Mouse (Mus musculus): ENCODE results near the gene Tmcc3. TPM values are rescaled to one million over a fixed set of nuclear protein-coding genes. Genes with fewer than 3 reads are reported as not detected.

Tmcc3 gene
- polyA plus RNA-seq, 1 experiment from 2014 or later, result 7.2 TPM

DNA sequence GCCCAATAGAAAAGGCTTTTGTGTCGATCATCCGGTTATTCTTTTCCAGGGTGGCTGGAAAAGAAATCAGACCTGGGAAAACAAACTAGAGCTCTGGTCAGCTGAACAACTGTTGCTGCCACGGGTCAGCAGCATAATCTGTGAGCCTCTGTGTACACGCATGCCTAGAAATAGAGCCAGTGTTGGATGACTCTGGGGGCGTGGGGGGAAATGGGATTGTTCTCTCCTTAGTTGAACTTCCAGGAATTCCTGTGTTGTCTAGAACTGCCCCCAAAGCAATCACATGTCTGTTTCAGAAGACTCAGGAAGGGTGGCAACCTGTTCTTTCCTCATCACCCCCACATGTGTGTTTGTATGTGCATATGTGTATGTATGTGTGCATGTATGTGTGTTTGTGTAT lies 121.2 kb downstream of the Tmcc3 start:
- no peak overlapping the region for H3K9ac ChIP-seq
- WGBS, result 59% methylated on average over 5 of the region's 5 CpGs
- no peak for ATAC-seq (ENCODE audit: insufficient number of reproducible peaks, insufficient read depth, low FRiP score, low TSS enrichment)
- H3K4me3 ChIP-seq, result no peak overlapping the region
- H3K27ac ChIP-seq, result no peak overlapping the region
- no peaks in the 10 kb centered on the region for H3K27me3 ChIP-seq
- H3K36me3 ChIP-seq, result no peaks in the 10 kb centered on the region
- no peak overlapping the region for H3K4me2 ChIP-seq (replicated peaks)
- no peaks in the 10 kb centered on the region for H3K4me1 ChIP-seq
- no peaks in the 10 kb centered on the region for H3K9me3 ChIP-seq

DNA sequence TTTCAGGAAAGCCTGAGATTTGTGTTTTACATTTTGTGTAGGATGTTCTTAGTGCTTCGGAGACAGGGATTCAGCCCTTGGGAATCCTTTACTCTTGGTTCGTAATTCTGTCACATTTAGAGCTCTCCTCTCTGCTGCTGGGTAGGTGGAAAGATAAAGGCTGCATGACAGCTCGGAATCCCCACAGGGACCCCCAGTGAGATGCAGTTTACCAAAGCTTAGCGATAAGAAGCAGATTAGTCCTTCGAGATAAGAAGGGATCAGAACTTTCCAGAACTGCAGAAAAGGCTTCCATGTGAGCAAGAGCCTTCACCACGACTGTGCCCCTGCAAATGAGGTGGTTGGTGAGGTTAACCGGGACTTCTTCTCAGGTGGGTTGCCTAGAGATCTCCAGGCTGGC lies 122.2 kb downstream of the Tmcc3 start:
- Histone ChIP-seq H3K4me3 (no peak overlapping the region), H3K9me3 (no peaks in the 10 kb centered on the region), H3K36me3 (no peaks in the 10 kb centered on the region), H3K4me1 (no peaks in the 10 kb centered on the region), H3K27ac (no peak overlapping the region), H3K27me3 (no peaks in the 10 kb centered on the region), H3K9ac (no peak overlapping the region), H3K4me2 (replicated peaks) (no peak overlapping the region)
- no peak for ATAC-seq (ENCODE audit: insufficient number of reproducible peaks, insufficient read depth, low FRiP score, low TSS enrichment)
- 42% methylated on average over 7 of the region's 7 CpGs for WGBS

DNA sequence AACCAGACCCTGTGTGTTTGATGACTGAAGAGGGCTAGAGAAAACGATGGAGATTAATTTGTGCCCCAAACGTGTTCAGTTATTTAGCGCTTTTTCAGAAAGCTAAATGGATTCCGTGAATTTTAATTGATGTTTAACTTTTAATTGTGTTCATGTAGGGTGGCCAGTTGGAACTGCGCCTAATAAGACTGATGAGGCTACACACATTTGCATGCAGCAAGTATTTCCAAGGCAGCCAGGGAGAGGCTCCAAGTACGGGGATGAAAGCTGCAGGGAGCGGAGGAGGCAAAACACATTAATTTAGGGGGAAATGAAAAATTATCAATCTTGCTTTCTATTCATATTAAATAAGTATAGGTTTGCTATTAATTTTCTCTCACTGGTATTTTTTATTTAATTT lies 131.0 kb downstream of the Tmcc3 start:
- Histone ChIP-seq H3K27ac (no peak overlapping the region), H3K36me3 (no peaks in the 10 kb centered on the region), H3K9ac (no peak overlapping the region), H3K4me1 (no peaks in the 10 kb centered on the region), H3K4me2 (replicated peaks) (no peak overlapping the region), H3K4me3 (no peak overlapping the region), H3K9me3 (no peaks in the 10 kb centered on the region), H3K27me3 (no peaks in the 10 kb centered on the region)
- ATAC-seq (ENCODE audit: insufficient number of reproducible peaks, insufficient read depth, low FRiP score, low TSS enrichment), result no peak
- 70% methylated on average over 7 of the region's 7 CpGs for WGBS

DNA sequence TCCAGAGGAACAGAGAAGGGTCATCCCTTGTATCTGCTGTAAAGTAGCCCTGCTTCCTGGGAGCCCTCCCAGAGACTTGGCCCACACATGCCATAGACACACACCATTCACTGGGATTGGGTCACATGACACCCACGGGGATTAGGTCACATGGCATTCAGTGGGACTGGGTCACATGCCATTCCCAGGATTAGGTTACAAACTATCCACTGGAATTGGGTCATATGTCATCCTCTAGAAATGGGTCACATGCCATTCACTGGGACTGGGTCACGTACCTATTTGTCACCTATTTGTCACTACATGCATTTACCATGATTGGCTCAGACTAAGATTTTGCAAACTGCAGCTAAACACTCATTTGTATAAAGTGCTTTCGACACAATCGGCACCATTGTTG lies 131.7 kb downstream of the Tmcc3 start:
- WGBS, result 89% methylated on average over 4 of the region's 4 CpGs
- ATAC-seq (ENCODE audit: insufficient number of reproducible peaks, insufficient read depth, low FRiP score, low TSS enrichment), result no peak
- no peaks in the 10 kb centered on the region for H3K9me3 ChIP-seq

DNA sequence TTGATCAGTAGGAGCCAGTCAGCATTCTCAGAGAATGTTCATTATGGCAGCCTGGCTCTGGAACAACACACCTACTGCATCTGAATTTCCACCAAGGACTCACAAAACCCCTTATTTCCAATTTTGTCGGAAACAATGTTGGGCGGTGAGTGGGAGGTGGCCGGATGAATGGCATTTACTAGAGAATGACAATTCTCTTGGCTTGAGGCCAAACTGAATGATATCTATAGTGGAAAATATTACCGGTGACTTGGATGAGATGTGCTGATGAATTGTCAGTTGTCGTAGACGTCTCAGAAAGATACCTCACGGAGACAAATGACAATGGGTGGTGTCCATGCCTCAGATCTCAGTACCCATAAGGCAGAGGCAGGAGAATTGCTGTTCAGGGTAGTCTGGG lies 133.4 kb downstream of the Tmcc3 start:
- H3K4me2 ChIP-seq (replicated peaks), result no peak overlapping the region
- no peak overlapping the region for H3K4me3 ChIP-seq
- no peak overlapping the region for H3K27ac ChIP-seq
- no peak overlapping the region for H3K9ac ChIP-seq
- no peak for ATAC-seq (ENCODE audit: insufficient number of reproducible peaks, insufficient read depth, low FRiP score, low TSS enrichment)
- H3K9me3 ChIP-seq, result no peaks in the 10 kb centered on the region
- no peaks in the 10 kb centered on the region; the same call in 1 of the 2 replicates for H3K4me1 ChIP-seq
- WGBS, result 89% methylated on average over 7 of the region's 7 CpGs
- H3K36me3 ChIP-seq, result no peaks in the 10 kb centered on the region
- H3K27me3 ChIP-seq, result no peaks in the 10 kb centered on the region

More for the DNA sequence above, 131.7 kb downstream of the Tmcc3 start:
- Histone ChIP-seq H3K4me3 (no peak overlapping the region), H3K9ac (no peak overlapping the region), H3K27me3 (no peaks in the 10 kb centered on the region), H3K4me2 (replicated peaks) (no peak overlapping the region), H3K36me3 (no peaks in the 10 kb centered on the region), H3K27ac (no peak overlapping the region), H3K4me1 (no peaks in the 10 kb centered on the region)

DNA sequence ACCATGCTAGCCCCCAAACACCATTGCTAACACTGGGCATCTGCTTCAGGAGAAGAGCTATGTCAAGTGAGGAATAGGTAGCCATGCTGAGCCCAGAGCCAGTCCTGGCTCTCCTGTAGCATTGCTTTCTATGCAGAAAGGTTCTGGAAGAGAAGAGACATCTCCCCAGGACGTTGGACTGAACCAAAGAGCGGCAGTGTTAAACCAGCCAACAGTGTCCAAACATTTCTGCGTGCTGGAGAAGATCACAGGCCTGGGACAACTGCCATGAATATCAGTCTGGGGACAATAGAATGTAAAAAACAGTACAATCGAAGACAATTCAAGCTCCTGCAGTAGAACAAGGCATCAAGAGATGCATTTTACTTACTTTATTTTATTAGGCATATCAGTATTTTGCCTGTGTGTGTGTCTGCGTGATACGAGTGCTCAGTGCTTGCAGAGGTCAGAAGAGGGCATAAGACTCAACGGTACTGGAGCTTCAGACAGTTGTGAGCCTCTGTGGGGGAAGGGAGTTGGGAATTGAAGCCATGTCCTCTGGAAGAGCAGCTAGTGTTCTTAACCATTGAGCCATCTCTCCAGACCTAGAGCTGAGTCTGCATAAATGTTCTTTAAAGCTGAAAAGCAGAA lies 134.7 kb downstream of the Tmcc3 start:
- no peak overlapping the region for H3K27ac ChIP-seq
- H3K4me3 ChIP-seq, result no peak overlapping the region
- 78% methylated on average over 7 of the region's 7 CpGs for WGBS
- no peaks in the 10 kb centered on the region for H3K9me3 ChIP-seq
- no peaks in the 10 kb centered on the region for H3K27me3 ChIP-seq
- H3K4me1 ChIP-seq, result no peaks in the 10 kb centered on the region; the same call in 1 of the 2 replicates
- no peak for ATAC-seq (ENCODE audit: insufficient number of reproducible peaks, insufficient read depth, low FRiP score, low TSS enrichment)
- H3K9ac ChIP-seq, result no peak overlapping the region
- no peak overlapping the region for H3K4me2 ChIP-seq (replicated peaks)
- no peaks in the 10 kb centered on the region for H3K36me3 ChIP-seq

DNA sequence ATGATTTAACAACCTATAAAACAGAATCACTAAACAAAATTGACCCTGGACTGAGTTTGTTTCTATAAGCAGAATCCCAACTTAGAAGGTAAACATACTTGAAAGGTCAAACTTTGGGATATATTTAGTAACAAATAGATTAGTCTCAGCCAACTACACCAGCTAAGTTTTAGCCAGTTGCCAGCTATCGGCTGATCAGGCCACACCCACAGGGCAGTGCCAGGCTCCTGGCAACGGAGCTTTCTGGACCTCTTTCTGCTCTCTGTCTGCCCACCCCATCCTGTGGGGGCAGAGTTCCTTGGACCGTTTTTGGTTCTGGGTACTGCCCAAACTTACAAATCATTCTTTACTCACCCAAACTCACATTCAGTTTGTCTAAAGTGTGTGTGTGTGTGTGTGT lies 137.9 kb downstream of the Tmcc3 start:
- 67% methylated on average over 3 of the region's 3 CpGs for WGBS
- no peaks in the 10 kb centered on the region for H3K9me3 ChIP-seq
- H3K4me1 ChIP-seq, result no peaks in the 10 kb centered on the region; the same call in 1 of the 2 replicates
- no peak overlapping the region for H3K27ac ChIP-seq
- no peak for ATAC-seq (ENCODE audit: insufficient number of reproducible peaks, insufficient read depth, low FRiP score, low TSS enrichment)
- no peaks in the 10 kb centered on the region for H3K27me3 ChIP-seq
- H3K36me3 ChIP-seq, result no peaks in the 10 kb centered on the region
- H3K4me2 ChIP-seq (replicated peaks), result no peak overlapping the region
- H3K4me3 ChIP-seq, result no peak overlapping the region
- H3K9ac ChIP-seq, result no peak overlapping the region

DNA sequence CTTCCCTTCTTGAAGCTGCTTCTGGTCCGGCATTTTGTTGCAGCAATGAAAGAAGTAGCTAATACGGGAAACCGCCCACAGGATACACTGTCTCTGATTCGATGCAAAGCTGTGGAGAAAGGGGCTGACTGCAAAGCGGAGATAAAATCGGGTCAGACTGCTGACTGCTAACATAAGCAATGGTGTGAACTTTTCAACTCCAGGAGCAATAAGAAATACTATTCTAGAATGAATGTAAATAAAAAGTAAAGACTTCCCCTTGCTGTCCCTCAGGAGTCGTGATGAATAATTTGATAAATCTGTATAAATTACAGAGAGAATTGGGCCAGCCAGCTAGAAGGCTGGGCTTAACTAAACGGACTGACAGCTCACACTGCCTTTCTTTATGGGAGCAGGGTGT lies 139.0 kb downstream of the Tmcc3 start:
- H3K4me2 ChIP-seq (replicated peaks), result no peak overlapping the region
- WGBS, result 52% methylated on average over 8 of the region's 8 CpGs
- no peaks in the 10 kb centered on the region; the same call in 1 of the 2 replicates for H3K4me1 ChIP-seq
- H3K9me3 ChIP-seq, result no peaks in the 10 kb centered on the region
- no peak overlapping the region for H3K9ac ChIP-seq
- H3K4me3 ChIP-seq, result no peak overlapping the region
- no peak for ATAC-seq (ENCODE audit: insufficient number of reproducible peaks, insufficient read depth, low FRiP score, low TSS enrichment)
- H3K27me3 ChIP-seq, result no peaks in the 10 kb centered on the region
- H3K36me3 ChIP-seq, result no peaks in the 10 kb centered on the region
- H3K27ac ChIP-seq, result no peak overlapping the region

DNA sequence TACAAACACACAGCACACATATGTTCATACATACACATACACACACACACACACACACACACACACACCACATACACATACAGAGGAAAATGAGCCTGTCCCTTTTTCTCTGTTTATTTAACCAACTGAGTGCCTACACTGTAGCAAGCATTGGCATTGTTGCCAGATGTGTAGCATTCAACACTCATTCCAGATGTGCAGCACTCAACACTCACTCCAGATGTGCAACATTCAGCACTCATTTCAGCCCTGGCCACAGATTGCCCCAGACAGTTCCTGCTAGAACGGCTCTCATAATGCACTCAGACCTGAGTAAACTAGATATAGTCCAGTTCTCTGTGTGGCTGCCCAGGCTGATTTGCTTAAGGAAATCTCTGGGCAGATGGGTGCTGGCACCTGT lies 145.7 kb downstream of the Tmcc3 start:
- Histone ChIP-seq H3K9ac (no peak overlapping the region), H3K27ac (no peak overlapping the region), H3K36me3 (no peaks in the 10 kb centered on the region), H3K4me3 (no peak overlapping the region), H3K27me3 (no peaks in the 10 kb centered on the region), H3K4me1 (peaks cover 15% of the 10 kb centered on the region), H3K9me3 (no peaks in the 10 kb centered on the region), H3K4me2 (replicated peaks) (no peak overlapping the region)
- ATAC-seq (ENCODE audit: insufficient number of reproducible peaks, insufficient read depth, low FRiP score, low TSS enrichment), result peak; percentile 56; the same call in 1 of the 2 replicates
- 20% methylated on average over 1 of the region's 1 CpGs for WGBS

DNA sequence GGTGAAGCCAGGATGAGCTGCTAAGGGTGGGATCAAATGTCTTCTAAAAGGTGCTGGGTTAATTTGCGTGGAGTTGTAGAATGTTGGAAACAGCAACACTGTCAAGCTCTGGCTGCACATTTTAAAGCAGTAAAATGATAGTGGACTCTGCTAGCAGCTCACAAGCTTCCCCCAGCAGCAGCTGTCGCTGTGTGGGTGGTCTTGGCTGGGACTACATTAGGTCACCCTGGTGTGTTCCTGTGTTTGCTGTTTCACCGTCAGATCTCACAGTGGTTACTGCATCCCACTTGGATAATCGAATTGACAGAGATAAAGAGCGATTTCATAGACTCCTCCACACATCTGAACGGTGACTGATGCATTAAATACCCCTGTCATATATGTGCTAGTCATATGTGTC lies 146.9 kb downstream of the Tmcc3 start:
- Histone ChIP-seq H3K4me2 (replicated peaks) (no peak overlapping the region), H3K27ac (no peak overlapping the region), H3K36me3 (no peaks in the 10 kb centered on the region), H3K27me3 (no peaks in the 10 kb centered on the region), H3K4me3 (no peak overlapping the region), H3K4me1 (peaks cover 15% of the 10 kb centered on the region), H3K9me3 (no peaks in the 10 kb centered on the region), H3K9ac (no peak overlapping the region)
- ATAC-seq (ENCODE audit: insufficient number of reproducible peaks, insufficient read depth, low FRiP score, low TSS enrichment), result 0 out of 2 replicates have a peak, but pooled peaks have one; percentile 56
- WGBS, result 44% methylated on average over 6 of the region's 6 CpGs

DNA sequence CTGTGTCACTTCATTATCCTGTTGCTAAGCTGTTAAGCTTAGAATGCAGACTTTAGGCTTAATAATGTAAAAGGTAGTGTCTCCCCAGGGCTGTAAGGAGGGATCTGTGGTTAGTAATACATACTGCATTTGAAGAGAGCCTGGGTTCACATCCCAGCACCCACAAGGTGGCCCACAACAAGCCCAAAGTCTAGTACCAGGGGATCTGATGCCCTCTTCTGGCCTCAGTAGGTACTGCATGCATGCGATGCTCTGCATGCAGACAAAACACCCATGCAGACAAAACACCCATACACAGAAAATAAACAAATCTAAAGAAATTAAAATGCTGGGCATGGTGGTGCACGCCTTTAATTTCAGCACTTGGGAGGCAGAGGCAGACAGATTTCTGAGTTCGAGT lies 149.6 kb downstream of the Tmcc3 start:
- no peak for ATAC-seq (ENCODE audit: insufficient number of reproducible peaks, insufficient read depth, low FRiP score, low TSS enrichment)
- H3K27ac ChIP-seq, result no peak overlapping the region
- no peaks in the 10 kb centered on the region for H3K36me3 ChIP-seq
- peaks cover 15% of the 10 kb centered on the region for H3K4me1 ChIP-seq
- peaks cover 3% of the 10 kb centered on the region; the same call in 1 of the 2 replicates for H3K27me3 ChIP-seq
- WGBS, result 82% methylated on average over 3 of the region's 3 CpGs
- no peak overlapping the region for H3K4me3 ChIP-seq
- no peaks in the 10 kb centered on the region for H3K9me3 ChIP-seq
- H3K9ac ChIP-seq, result no peak overlapping the region
- H3K4me2 ChIP-seq (replicated peaks), result no peak overlapping the region

DNA sequence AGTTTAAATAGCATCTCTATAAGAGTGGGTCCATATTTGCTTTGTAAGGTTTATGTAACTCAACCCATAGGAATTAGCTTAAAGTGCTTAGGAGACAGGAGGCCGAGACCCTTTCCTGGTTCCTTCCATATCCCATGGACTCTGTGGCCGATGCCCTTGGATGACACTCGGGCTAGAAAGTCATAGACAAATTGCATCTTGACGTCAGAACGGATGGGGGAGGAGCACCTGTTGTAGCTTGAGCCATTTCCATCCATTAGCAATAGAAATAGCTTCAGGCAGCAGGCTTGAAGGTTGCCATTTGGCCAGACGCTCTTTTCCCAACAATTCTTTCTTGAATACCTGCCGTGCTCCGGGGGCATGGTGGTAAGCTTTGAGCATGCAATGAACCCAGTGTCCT lies 150.1 kb downstream of the Tmcc3 start:
- Histone ChIP-seq H3K36me3 (no peaks in the 10 kb centered on the region), H3K4me3 (no peak overlapping the region), H3K9me3 (no peaks in the 10 kb centered on the region), H3K27me3 (peaks cover 3% of the 10 kb centered on the region; the same call in 1 of the 2 replicates), H3K9ac (no peak overlapping the region), H3K4me2 (replicated peaks) (no peak overlapping the region), H3K4me1 (peaks cover 15% of the 10 kb centered on the region), H3K27ac (no peak overlapping the region)
- 81% methylated on average over 8 of the region's 8 CpGs for whole genome bisulfite sequencing
- ATAC-seq (ENCODE audit: insufficient number of reproducible peaks, insufficient read depth, low FRiP score, low TSS enrichment), result no peak
